16 mouse cellular contexts compared by ENCODE assay signal in genomic region chr3:34783398-34783797, GRCm38 (mm10).
"Had no signal": no experiment of that assay in that cellular context is flagged by ENCODE, and none has a peak within 500 bp of the region (broad histone marks: within the 10 kb centered on the region; RNA-seq: fewer than 3 reads in every experiment).

No protein-coding gene starts in this region.

- ATAC-seq: hindbrain, embryonic 16.5 days; inflammation-experienced regulatory T-cells, adult 6 months; intestine, embryonic 15.5 days; intestine, postnatal 0 days had no signal

- DNase-seq: gastrocnemius, postnatal 14 days; gastrocnemius, postnatal 36 days; heart, adult 2 months; heart, postnatal 10 days; heart, postnatal 4 days; kidney, adult 18-20 months; kidney, adult 8-10 months; kidney, postnatal 10 days; kidney, postnatal 25 days; kidney, postnatal 4 days; liver; liver, embryonic 13.5 days had no signal
